Mouse (Mus musculus) macrophage (primary cell): Measurements from ENCODE around the gene Smarcc2. TPM values are rescaled to one million over a fixed set of nuclear protein-coding genes. Genes with fewer than 3 reads are reported as not detected.
"Not testable (repeated sequence)": the region's sequence is repeated elsewhere in the genome, so short reads cannot be mapped to it uniquely, and the experiment has no call there.

ENCODE experiments used
- H3K27ac ChIP-seq: fragments of 350-480 bp; formaldehyde crosslinking; 2 replicates; pipeline ENCODE4 v1.9.0; 2021
- H3K36me3 ChIP-seq: fragments of 350-480 bp; formaldehyde crosslinking; 2 replicates; pipeline ENCODE4 v1.9.0; 2021; ENCODE audit errors: inconsistent target
- H3K4me3 ChIP-seq: fragments of 350-480 bp; formaldehyde crosslinking; 2 replicates; pipeline ENCODE4 v1.9.0; 2021; ENCODE audit errors: inconsistent target
- H3K79me2 ChIP-seq: fragments of 350-480 bp; formaldehyde crosslinking; 2 replicates; pipeline ENCODE4 v1.9.0; 2021; ENCODE audit errors: inconsistent target
- whole genome bisulfite sequencing: methylation state at CpG from one replicate; pipeline ENCODE4 v1.1.7; 2026; ENCODE audit warnings: inconsistent platforms; ENCODE audit not compliant: missing documents; 5-methylcytosine and 5-hydroxymethylcytosine counted together
- polyA plus RNA-seq: library from polyadenylated mRNA; stranded (reverse); fragments of 250-400 nt; gene quantifications from 3 replicates; pipeline ENCODE4 v1.2.4, GENCODE M21; 2018; ENCODE audit warnings: inconsistent platforms

The Smarcc2 gene
- polyA plus RNA-seq, 1 experiment from 2014 or later, result 136 TPM

- Histone ChIP-seq H3K79me2 (peaks cover 48% of the 10 kb centered on the region), H3K4me3 (peak within 1 kb of the TSS; percentile 97), H3K27ac (peak within 1 kb of the TSS; percentile 94), H3K36me3 (peaks cover 16% of the 10 kb centered on the region; the same call in 1 of the 2 replicates)
- 0% methylated on average over 38 of the region's 45 CpGs for WGBS
Observed at GRCm38 (mm10) chr10:128493695-128494666, 34.9 kb downstream of the Smarcc2 start, which contains the start of gene Myl6. Gene Myl6, minus strand, starts transcription at chr10:128494145.

- H3K4me3 ChIP-seq, result peak overlapping the region; percentile 97
- peak overlapping the region; percentile 94 for H3K27ac ChIP-seq
- peaks cover 16% of the 10 kb centered on the region; the same call in 1 of the 2 replicates for H3K36me3 ChIP-seq
- H3K79me2 ChIP-seq, result peaks cover 48% of the 10 kb centered on the region
- WGBS, result 32% methylated on average over 11 of the region's 11 CpGs
Observed at GRCm38 (mm10) chr10:128494667-128495245, 35.7 kb downstream of the Smarcc2 start.

GRCm38 (mm10) chr10:128495270-128495669, 36.2 kb downstream of the Smarcc2 start:
- H3K27ac ChIP-seq, result 0 out of 2 replicates have a peak overlapping the region, but pooled peaks have one; percentile 94
- WGBS, result 38% methylated on average over 2 of the region's 2 CpGs
- H3K4me3 ChIP-seq, result peak overlapping the region; percentile 97

GRCm38 (mm10) chr10:128495903-128496302, 36.9 kb downstream of the Smarcc2 start:
- Histone ChIP-seq H3K79me2 (peaks cover 50% of the 10 kb centered on the region), H3K27ac (no peak overlapping the region), H3K4me3 (no peak overlapping the region), H3K36me3 (peaks cover 10% of the 10 kb centered on the region; the same call in 1 of the 2 replicates)
- 35% methylated on average over 4 of the region's 4 CpGs for WGBS

More at GRCm38 (mm10) chr10:128495270-128495669, 36.2 kb downstream of the Smarcc2 start:
- peaks cover 51% of the 10 kb centered on the region for H3K79me2 ChIP-seq
- peaks cover 14% of the 10 kb centered on the region; the same call in 1 of the 2 replicates for H3K36me3 ChIP-seq

- peaks cover 43% of the 10 kb centered on the region for H3K79me2 ChIP-seq
- no peak overlapping the region for H3K4me3 ChIP-seq
- 89% methylated on average over 6 of the region's 6 CpGs for WGBS
- no peak overlapping the region for H3K27ac ChIP-seq
- H3K36me3 ChIP-seq, result peaks cover 4% of the 10 kb centered on the region; the same call in 1 of the 2 replicates
Observed at GRCm38 (mm10) chr10:128496509-128497077, 37.5 kb downstream of the Smarcc2 start.

GRCm38 (mm10) chr10:128497134-128497737, 38.2 kb downstream of the Smarcc2 start:
- Histone ChIP-seq H3K27ac (no peak overlapping the region), H3K79me2 (peaks cover 37% of the 10 kb centered on the region), H3K36me3 (no peaks in the 10 kb centered on the region), H3K4me3 (no peak overlapping the region)
- 98% methylated on average over 6 of the region's 6 CpGs for WGBS

GRCm38 (mm10) chr10:128498590-128498989, 39.5 kb downstream of the Smarcc2 start, which contains the start of gene Myl6b:
Gene Myl6b, minus strand, starts transcription at chr10:128498685.
- WGBS, result 2% methylated on average over 27 of the region's 27 CpGs
- Histone ChIP-seq H3K79me2 (peaks cover 23% of the 10 kb centered on the region), H3K36me3 (no peaks in the 10 kb centered on the region), H3K27ac (peak within 1 kb of the TSS; percentile 84), H3K4me3 (peak within 1 kb of the TSS; percentile 57)

- Histone ChIP-seq H3K4me3 (peak overlapping the region; percentile 57), H3K36me3 (no peaks in the 10 kb centered on the region), H3K79me2 (peaks cover 22% of the 10 kb centered on the region; the same call in 1 of the 2 replicates), H3K27ac (peak overlapping the region; percentile 84)
- WGBS, result 0% methylated on average over 21 of the region's 21 CpGs
Observed at GRCm38 (mm10) chr10:128499116-128499671, 40.1 kb downstream of the Smarcc2 start.

- WGBS, result 54% methylated on average over 5 of the region's 5 CpGs
- Histone ChIP-seq H3K27ac (no peak overlapping the region), H3K36me3 (no peaks in the 10 kb centered on the region), H3K79me2 (peaks cover 9% of the 10 kb centered on the region; the same call in 1 of the 2 replicates), H3K4me3 (no peak overlapping the region)
Observed at GRCm38 (mm10) chr10:128502341-128502740, 43.3 kb downstream of the Smarcc2 start.

GRCm38 (mm10) chr10:128503532-128503931, 44.5 kb downstream of the Smarcc2 start:
- WGBS, result 64% methylated on average over 8 of the region's 8 CpGs
- Histone ChIP-seq H3K36me3 (no peaks in the 10 kb centered on the region), H3K27ac (no peak overlapping the region), H3K4me3 (no peak overlapping the region), H3K79me2 (peaks cover 9% of the 10 kb centered on the region; the same call in 1 of the 2 replicates)

- H3K36me3 ChIP-seq, result no peaks in the 10 kb centered on the region
- WGBS, result 28% methylated on average over 3 of the region's 3 CpGs
Observed at GRCm38 (mm10) chr10:128504012-128504411, 45.0 kb downstream of the Smarcc2 start.

GRCm38 (mm10) chr10:128504641-128505370, 45.8 kb downstream of the Smarcc2 start:
- peaks cover 2% of the 10 kb centered on the region; the same call in 1 of the 2 replicates for H3K36me3 ChIP-seq
- H3K4me3 ChIP-seq, result no peak overlapping the region
- peaks cover 9% of the 10 kb centered on the region; the same call in 1 of the 2 replicates for H3K79me2 ChIP-seq
- WGBS, result 11% methylated on average over 9 of the region's 9 CpGs
- H3K27ac ChIP-seq, result peak overlapping the region; percentile 54

More at GRCm38 (mm10) chr10:128504012-128504411, 45.0 kb downstream of the Smarcc2 start:
- Histone ChIP-seq H3K79me2 (peaks cover 9% of the 10 kb centered on the region; the same call in 1 of the 2 replicates), H3K4me3 (no peak overlapping the region), H3K27ac (peak overlapping the region; percentile 54)

- 52% methylated on average over 4 of the region's 5 CpGs for WGBS
- 0 out of 2 replicates have a peak overlapping the region, but pooled peaks have one; percentile 54 for H3K27ac ChIP-seq
- not testable (repeated sequence) for H3K36me3 ChIP-seq, H3K4me3 ChIP-seq, H3K79me2 ChIP-seq
Observed at GRCm38 (mm10) chr10:128505371-128505667, 46.3 kb downstream of the Smarcc2 start.
